Mouse (Mus musculus): ENCODE measurements around the gene Nme9. TPM values are rescaled to one million over a fixed set of nuclear protein-coding genes. Genes with fewer than 3 reads are reported as not detected.

Nme9 gene
- polyA plus RNA-seq, 1 experiment from 2014 or later: not detected

DNA sequence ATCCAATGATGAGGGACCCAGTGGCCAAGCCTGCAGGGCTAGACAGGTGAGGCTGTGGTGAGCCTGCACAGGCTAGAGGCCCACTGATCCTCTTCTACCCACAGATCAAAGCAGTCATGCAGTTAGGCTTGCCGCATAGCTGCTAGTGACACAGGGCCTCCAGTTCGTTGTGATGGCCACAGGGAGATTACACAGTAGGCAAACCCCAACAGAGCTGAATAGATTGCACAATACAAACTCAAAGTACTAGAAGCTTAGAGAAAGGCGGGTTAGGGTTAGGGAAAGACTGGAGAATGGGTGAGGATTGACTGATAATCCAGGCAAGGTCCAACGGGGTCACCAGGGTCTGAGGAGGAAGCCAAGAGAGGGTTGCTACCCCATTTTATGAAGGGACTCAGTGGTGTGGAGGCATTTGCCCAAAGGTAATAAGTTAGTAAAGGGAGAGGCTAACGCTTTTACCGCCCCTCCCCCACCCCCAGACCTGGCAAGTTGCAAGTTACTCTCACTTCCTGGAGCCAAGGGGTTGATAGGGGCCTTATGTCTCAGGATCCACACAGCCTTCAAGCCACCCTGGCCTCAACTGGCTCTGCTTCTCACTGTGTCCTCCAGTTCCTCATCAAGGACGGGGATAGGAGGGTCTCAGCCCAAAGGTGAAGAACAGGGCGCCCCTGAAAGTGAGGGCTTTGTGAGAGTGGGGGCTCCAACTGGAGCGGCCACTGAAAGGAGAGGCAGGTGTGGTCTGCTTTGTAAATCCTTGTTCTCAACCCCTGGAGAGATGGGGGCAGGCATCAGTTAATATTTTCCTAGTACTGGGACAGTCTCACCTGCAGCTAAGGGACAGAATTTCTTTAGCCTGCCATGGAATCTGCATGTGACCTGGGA lies 27.3 kb upstream of the Nme9 start:
- ATAC-seq (ENCODE audit: low read depth): peak; percentile 80
- peaks cover 4% of the 10 kb centered on the region for H3K4me1 ChIP-seq (ENCODE audit: control insufficient read depth, low read depth, low read length)
- H3K9me3 ChIP-seq (replicated peaks; ENCODE audit: control insufficient read depth, low read length): no peaks in the 10 kb centered on the region
- peak overlapping the region; percentile 6; the same call in 1 of the 2 replicates for H3K4me2 ChIP-seq (ENCODE audit: low read depth, low read length)
- WGBS (ENCODE audit: insufficient replicate concordance): 40% methylated on average over 9 of the region's 9 CpGs
- no peaks in the 10 kb centered on the region for H3K27me3 ChIP-seq (ENCODE audit: control insufficient read depth, insufficient read depth, low read depth, low read length)
- no peak overlapping the region for H3K4me3 ChIP-seq (ENCODE audit: low read depth, low read length)
- no peaks in the 10 kb centered on the region for H3K36me3 ChIP-seq (ENCODE audit: control insufficient read depth, insufficient read depth)
- peak overlapping the region; percentile 39 for H3K27ac ChIP-seq (ENCODE audit: low read length)
- H3K9ac ChIP-seq (ENCODE audit: low read depth, low read length): no peak overlapping the region

GRCm38 (mm10) chr9:99424574-99424863 lies 26.8 kb upstream of the Nme9 start:
- Histone ChIP-seq H3K27ac (ENCODE audit: low read length) (0 out of 2 replicates have a peak overlapping the region, but pooled peaks have one; percentile 7), H3K4me3 (ENCODE audit: low read depth, low read length) (no peak overlapping the region), H3K27me3 (ENCODE audit: control insufficient read depth, insufficient read depth, low read depth, low read length) (no peaks in the 10 kb centered on the region), H3K36me3 (ENCODE audit: control insufficient read depth, insufficient read depth) (no peaks in the 10 kb centered on the region), H3K4me1 (ENCODE audit: control insufficient read depth, low read depth, low read length) (peaks cover 4% of the 10 kb centered on the region), H3K9me3 (replicated peaks; ENCODE audit: control insufficient read depth, low read length) (no peaks in the 10 kb centered on the region), H3K9ac (ENCODE audit: low read depth, low read length) (no peak overlapping the region), H3K4me2 (ENCODE audit: low read depth, low read length) (no peak overlapping the region)
- no peak for ATAC-seq (ENCODE audit: low read depth)
- WGBS (ENCODE audit: insufficient replicate concordance): 51% methylated on average over 4 of the region's 4 CpGs

GRCm38 (mm10) chr9:99425262-99425661 lies 26.0 kb upstream of the Nme9 start:
- Histone ChIP-seq H3K4me1 (ENCODE audit: control insufficient read depth, low read depth, low read length) (peaks cover 4% of the 10 kb centered on the region), H3K9me3 (replicated peaks; ENCODE audit: control insufficient read depth, low read length) (no peaks in the 10 kb centered on the region), H3K27ac (ENCODE audit: low read length) (no peak overlapping the region; the same call in 1 of the 2 replicates), H3K4me2 (ENCODE audit: low read depth, low read length) (0 out of 2 replicates have a peak overlapping the region, but pooled peaks have one; percentile 2), H3K4me3 (ENCODE audit: low read depth, low read length) (no peak overlapping the region), H3K27me3 (ENCODE audit: control insufficient read depth, insufficient read depth, low read depth, low read length) (no peaks in the 10 kb centered on the region), H3K9ac (ENCODE audit: low read depth, low read length) (no peak overlapping the region), H3K36me3 (ENCODE audit: control insufficient read depth, insufficient read depth) (no peaks in the 10 kb centered on the region)
- WGBS (ENCODE audit: insufficient replicate concordance): 57% methylated on average over 9 of the region's 9 CpGs
- no peak for ATAC-seq (ENCODE audit: low read depth)

- Histone ChIP-seq H3K4me1 (ENCODE audit: control insufficient read depth, low read depth, low read length) (no peaks in the 10 kb centered on the region; the same call in none of the 2 replicates), H3K27ac (ENCODE audit: low read length) (no peak overlapping the region), H3K4me3 (ENCODE audit: low read depth, low read length) (no peak overlapping the region), H3K36me3 (ENCODE audit: control insufficient read depth, insufficient read depth) (no peaks in the 10 kb centered on the region), H3K27me3 (ENCODE audit: control insufficient read depth, insufficient read depth, low read depth, low read length) (no peaks in the 10 kb centered on the region), H3K9ac (ENCODE audit: low read depth, low read length) (no peak overlapping the region), H3K4me2 (ENCODE audit: low read depth, low read length) (no peak overlapping the region), H3K9me3 (replicated peaks; ENCODE audit: control insufficient read depth, low read length) (no peaks in the 10 kb centered on the region)
- 66% methylated on average over 11 of the region's 11 CpGs for WGBS (ENCODE audit: insufficient replicate concordance)
- ATAC-seq (ENCODE audit: low read depth): no peak
These were observed 22.5 kb upstream of the Nme9 start for GRCm38 (mm10) chr9:99428601-99429331.

- no peak for ATAC-seq (ENCODE audit: low read depth)
- WGBS (ENCODE audit: insufficient replicate concordance): 63% methylated on average over 3 of the region's 3 CpGs
- Histone ChIP-seq H3K4me1 (ENCODE audit: control insufficient read depth, low read depth, low read length) (no peaks in the 10 kb centered on the region; the same call in 1 of the 2 replicates), H3K4me3 (ENCODE audit: low read depth, low read length) (no peak overlapping the region), H3K36me3 (ENCODE audit: control insufficient read depth, insufficient read depth) (no peaks in the 10 kb centered on the region), H3K9ac (ENCODE audit: low read depth, low read length) (no peak overlapping the region), H3K9me3 (replicated peaks; ENCODE audit: control insufficient read depth, low read length) (no peaks in the 10 kb centered on the region), H3K27ac (ENCODE audit: low read length) (no peak overlapping the region), H3K27me3 (ENCODE audit: control insufficient read depth, insufficient read depth, low read depth, low read length) (no peaks in the 10 kb centered on the region), H3K4me2 (ENCODE audit: low read depth, low read length) (no peak overlapping the region)
These were observed 21.4 kb upstream of the Nme9 start for GRCm38 (mm10) chr9:99429845-99430244.

DNA sequence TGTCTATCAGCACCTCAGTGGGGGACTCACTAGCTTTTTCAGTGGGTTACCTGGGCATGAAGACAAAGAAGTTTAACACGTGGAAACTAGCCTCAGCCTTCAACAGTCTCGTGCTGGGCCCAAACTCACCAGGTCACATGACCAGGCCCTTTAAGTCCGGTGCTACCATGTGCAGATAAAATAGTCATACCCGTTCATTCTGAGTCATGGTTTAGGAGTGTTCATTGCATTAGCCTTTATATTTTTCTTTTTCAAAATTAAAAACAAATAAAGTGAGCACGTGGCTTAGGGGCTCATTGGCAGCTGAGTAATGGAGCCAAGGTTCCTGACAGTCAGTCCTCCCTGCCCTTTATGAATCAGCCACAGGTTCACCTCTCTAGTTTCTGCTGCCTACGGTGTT lies 20.5 kb upstream of the Nme9 start:
- WGBS (ENCODE audit: insufficient replicate concordance): 60% methylated on average over 6 of the region's 6 CpGs
- Histone ChIP-seq H3K36me3 (ENCODE audit: control insufficient read depth, insufficient read depth) (no peaks in the 10 kb centered on the region), H3K9me3 (replicated peaks; ENCODE audit: control insufficient read depth, low read length) (no peaks in the 10 kb centered on the region), H3K27me3 (ENCODE audit: control insufficient read depth, insufficient read depth, low read depth, low read length) (peaks cover 6% of the 10 kb centered on the region), H3K9ac (ENCODE audit: low read depth, low read length) (no peak overlapping the region), H3K4me1 (ENCODE audit: control insufficient read depth, low read depth, low read length) (no peaks in the 10 kb centered on the region), H3K4me3 (ENCODE audit: low read depth, low read length) (no peak overlapping the region), H3K4me2 (ENCODE audit: low read depth, low read length) (no peak overlapping the region), H3K27ac (ENCODE audit: low read length) (no peak overlapping the region)
- no peak for ATAC-seq (ENCODE audit: low read depth)

DNA sequence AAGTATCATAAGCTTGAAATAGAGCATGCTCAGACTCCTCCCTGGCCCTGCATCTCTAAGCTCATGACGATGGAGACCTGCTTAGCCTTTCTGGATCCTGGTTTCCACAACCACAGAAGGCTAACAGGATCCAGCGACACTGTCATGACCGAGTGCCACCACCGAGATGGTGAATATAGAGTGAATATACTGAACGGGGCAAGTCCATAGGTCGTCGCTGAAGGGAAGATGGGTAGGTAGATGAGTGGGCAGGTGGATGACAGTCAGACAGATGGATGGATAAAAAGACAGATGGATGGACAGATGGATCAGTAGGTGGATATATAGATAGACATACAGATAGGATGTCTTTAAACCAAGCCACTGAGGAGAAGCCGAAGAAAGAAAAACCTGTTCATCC lies 19.9 kb upstream of the Nme9 start:
- 77% methylated on average over 8 of the region's 8 CpGs for WGBS (ENCODE audit: insufficient replicate concordance)
- Histone ChIP-seq H3K4me3 (ENCODE audit: low read depth, low read length) (no peak overlapping the region), H3K9ac (ENCODE audit: low read depth, low read length) (no peak overlapping the region), H3K4me1 (ENCODE audit: control insufficient read depth, low read depth, low read length) (no peaks in the 10 kb centered on the region), H3K36me3 (ENCODE audit: control insufficient read depth, insufficient read depth) (no peaks in the 10 kb centered on the region), H3K9me3 (replicated peaks; ENCODE audit: control insufficient read depth, low read length) (no peaks in the 10 kb centered on the region), H3K27me3 (ENCODE audit: control insufficient read depth, insufficient read depth, low read depth, low read length) (peaks cover 12% of the 10 kb centered on the region), H3K27ac (ENCODE audit: low read length) (no peak overlapping the region), H3K4me2 (ENCODE audit: low read depth, low read length) (no peak overlapping the region)
- ATAC-seq (ENCODE audit: low read depth): no peak

- Histone ChIP-seq H3K4me3 (ENCODE audit: low read depth, low read length) (no peak overlapping the region), H3K36me3 (ENCODE audit: control insufficient read depth, insufficient read depth) (no peaks in the 10 kb centered on the region), H3K27ac (ENCODE audit: low read length) (no peak overlapping the region), H3K4me2 (ENCODE audit: low read depth, low read length) (no peak overlapping the region), H3K4me1 (ENCODE audit: control insufficient read depth, low read depth, low read length) (no peaks in the 10 kb centered on the region), H3K9me3 (replicated peaks; ENCODE audit: control insufficient read depth, low read length) (no peaks in the 10 kb centered on the region), H3K9ac (ENCODE audit: low read depth, low read length) (no peak overlapping the region), H3K27me3 (ENCODE audit: control insufficient read depth, insufficient read depth, low read depth, low read length) (peaks cover 18% of the 10 kb centered on the region)
- 54% methylated on average over 6 of the region's 6 CpGs for WGBS (ENCODE audit: insufficient replicate concordance)
- ATAC-seq (ENCODE audit: low read depth): no peak
These were observed 19.3 kb upstream of the Nme9 start for GRCm38 (mm10) chr9:99431963-99432362.

- H3K9ac ChIP-seq (ENCODE audit: low read depth, low read length): no peak overlapping the region
- ATAC-seq (ENCODE audit: low read depth): 0 out of 2 replicates have a peak, but pooled peaks have one; percentile 35
- no peaks in the 10 kb centered on the region; the same call in 1 of the 2 replicates for H3K4me1 ChIP-seq (ENCODE audit: control insufficient read depth, low read depth, low read length)
- H3K9me3 ChIP-seq (replicated peaks; ENCODE audit: control insufficient read depth, low read length): no peaks in the 10 kb centered on the region
- H3K27me3 ChIP-seq (ENCODE audit: control insufficient read depth, insufficient read depth, low read depth, low read length): peaks cover 23% of the 10 kb centered on the region
- no peak overlapping the region for H3K4me2 ChIP-seq (ENCODE audit: low read depth, low read length)
- no peak overlapping the region for H3K27ac ChIP-seq (ENCODE audit: low read length)
- H3K4me3 ChIP-seq (ENCODE audit: low read depth, low read length): no peak overlapping the region
- WGBS (ENCODE audit: insufficient replicate concordance): 18% methylated on average over 4 of the region's 4 CpGs
- H3K36me3 ChIP-seq (ENCODE audit: control insufficient read depth, insufficient read depth): no peaks in the 10 kb centered on the region
These were observed 18.8 kb upstream of the Nme9 start for GRCm38 (mm10) chr9:99432478-99432877.
